In the genomic region with DNA sequence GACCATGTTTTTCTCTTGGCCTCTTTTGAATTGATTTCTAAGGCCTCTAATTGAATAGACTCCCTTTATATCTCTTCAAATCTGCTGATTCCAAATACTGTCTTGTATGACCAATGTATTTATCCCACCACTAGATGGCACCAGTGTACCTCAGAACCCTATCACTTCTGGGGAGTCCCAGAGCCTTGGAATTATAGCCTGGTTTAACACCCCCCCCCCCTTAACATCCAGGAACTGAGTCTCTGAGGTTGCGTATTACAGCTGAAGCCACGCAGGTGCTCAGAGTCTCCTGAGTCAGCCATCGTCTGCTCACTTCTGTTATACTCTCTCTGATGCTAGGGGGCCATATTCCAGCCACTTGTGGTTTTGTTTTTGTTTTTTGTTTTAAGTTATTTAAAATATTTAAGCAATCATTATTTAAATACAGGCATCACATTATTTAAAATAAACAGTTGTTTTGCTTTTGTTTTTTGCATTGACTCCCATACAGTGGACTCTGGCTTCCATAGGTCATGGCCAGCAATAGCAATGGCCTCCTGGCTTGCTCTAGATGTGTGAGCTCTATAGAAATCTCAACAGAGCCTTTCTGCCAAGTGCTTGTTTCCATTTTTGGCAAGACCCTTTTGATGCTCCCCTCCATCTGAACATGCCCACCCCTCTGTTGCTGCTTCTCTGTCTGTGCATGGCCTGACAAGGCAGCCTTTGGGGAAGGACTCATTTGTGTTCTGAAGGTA, we compare ENCODE assay signal across 7 mouse cellular contexts.
DNase-seq lines count a peak whose midpoint lies in the region; ATAC-seq and TF ChIP-seq lines count a peak whose summit lies in the region.

No protein-coding gene starts in this region.

- no peaks in the 10 kb centered on the region; the same call in 1 of the 2 replicates for H3K4me1 ChIP-seq in spleen, adult 2 months (ENCODE audit: control insufficient read depth, insufficient read depth, insufficient read length)
- H3K4me1 ChIP-seq in lung, postnatal 0 days (ENCODE audit: insufficient read depth, low read depth, low read length): no peaks in the 10 kb centered on the region

- no peak overlapping the region for H3K27ac ChIP-seq in spleen, adult 2 months (ENCODE audit: insufficient read depth, low read length)
- H3K27ac ChIP-seq in lung, postnatal 0 days (ENCODE audit: low read length): no peak overlapping the region

- no peaks in the 10 kb centered on the region for H3K36me3 ChIP-seq in spleen, adult 2 months (ENCODE audit: control insufficient read depth, insufficient read depth, low read length)
- H3K36me3 ChIP-seq in lung, postnatal 0 days (ENCODE audit: insufficient read depth, low read length): no peaks in the 10 kb centered on the region

- peak; percentile 17; the same call in 1 of the 2 replicates for TF ChIP-seq EP300 in lung, postnatal 0 days (IDR thresholded peaks at IDR 0.05)

- TF ChIP-seq POLR2A in spleen, adult 2 months (IDR thresholded peaks at IDR 0.05; ENCODE audit: low read depth, low read length): no peak

- H3K9ac ChIP-seq in lung, postnatal 0 days (replicated peaks; ENCODE audit: low read depth): no peak overlapping the region

- peak in 1 of 2 experiments; percentile 11 for DNase-seq in spleen, adult 2 months (ENCODE audit: low read depth in 1 of 2, low spot score in 2 of 2)
- no peak for DNase-seq in spleen, postnatal 14 days (ENCODE audit: low spot score in 2 of 2)
- DNase-seq in adrenal gland, postnatal 14 days: peak; percentile 53
- peak; percentile 27 for DNase-seq in fibroblast of lung, adult 2 months (ENCODE audit: low read depth)
- peak; percentile 61 for DNase-seq in hindlimb bud, embryonic 11.5 days (ENCODE audit: extremely low spot score, low read depth, low spot score)
- DNase-seq in lung, postnatal 0 days (ENCODE audit: low spot score): peak; percentile 85
- DNase-seq in skeletal muscle tissue, adult 2 months (ENCODE audit: low read depth, low spot score): peak; percentile 70

- H3K9me3 ChIP-seq in lung, postnatal 0 days (ENCODE audit: low read length): no peaks in the 10 kb centered on the region

- H3K4me2 ChIP-seq in lung, postnatal 0 days (replicated peaks; ENCODE audit: low read depth, low read length): no peak overlapping the region

- TF ChIP-seq CTCF in spleen, adult 2 months (IDR thresholded peaks at IDR 0.05; ENCODE audit: extremely low read depth, insufficient read depth, insufficient read length, insufficient replicate concordance): peak; percentile 21; the same call in 1 of the 2 replicates
- TF ChIP-seq CTCF in lung, postnatal 0 days (IDR thresholded peaks at IDR 0.05): peak; percentile 90

- 81% methylated on average over 3 of the region's 3 CpGs for WGBS in spleen, adult 2 months
- 25% methylated on average over 3 of the region's 3 CpGs for WGBS in lung, postnatal 0 days

- ATAC-seq in lung, postnatal 0 days: peak; percentile 69

- H3K4me3 ChIP-seq in spleen, adult 2 months (ENCODE audit: extremely low read depth, insufficient read depth, insufficient read length): no peak overlapping the region
- no peak overlapping the region for H3K4me3 ChIP-seq in lung, postnatal 0 days (ENCODE audit: low read depth, low read length)

- H3K27me3 ChIP-seq in spleen, adult 2 months (ENCODE audit: control insufficient read depth, insufficient read depth, low read length): no peaks in the 10 kb centered on the region
- H3K27me3 ChIP-seq in lung, postnatal 0 days (replicated peaks; ENCODE audit: insufficient read depth, low read length): no peaks in the 10 kb centered on the region

Comparison
In these comparisons a context has a peak if more than half of its experiments do, and no peak if none do; other contexts are left out.
1. DNase-seq: peak in adrenal gland, postnatal 14 days (single experiment), fibroblast of lung, adult 2 months (single experiment), hindlimb bud, embryonic 11.5 days (single experiment), lung, postnatal 0 days (single experiment) and skeletal muscle tissue, adult 2 months (single experiment); none in spleen, postnatal 14 days (0 of 2).